Mouse (Mus musculus): ENCODE data around the gene Gsto2. TPM values are rescaled to one million over a fixed set of nuclear protein-coding genes. Genes with fewer than 3 reads are reported as not detected.
"Not testable (repeated sequence)": the region's sequence is repeated elsewhere in the genome, so short reads cannot be mapped to it uniquely, and the experiment has no call there.

Gsto2 gene
- polyA plus RNA-seq, 1 experiment = 284 TPM

DNA sequence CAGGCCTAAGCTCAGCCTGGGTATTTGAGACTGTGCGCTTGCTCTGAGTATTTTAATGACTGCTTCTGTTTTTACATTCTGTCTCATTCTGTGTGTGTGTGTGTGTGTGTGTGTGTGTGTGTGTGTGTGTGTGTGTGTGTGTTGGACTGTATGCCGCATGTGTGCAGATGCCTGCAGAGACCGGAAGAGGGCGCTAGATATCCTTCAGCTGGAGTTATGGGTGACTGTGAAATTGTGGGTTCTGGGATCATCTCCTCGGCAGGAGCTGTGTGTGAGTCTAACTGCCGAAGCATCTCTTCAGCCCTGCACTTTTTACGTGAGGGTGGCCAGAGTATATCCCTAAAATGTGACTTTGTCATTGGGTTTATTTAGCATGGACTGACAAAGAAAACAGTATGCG lies 34.2 kb upstream of the Gsto2 start:
- Histone ChIP-seq H3K36me3 (ENCODE audit: control insufficient read depth, insufficient read depth, low read length) (no peaks in the 10 kb centered on the region), H3K27me3 (ENCODE audit: control insufficient read depth, insufficient read depth, low read length) (no peaks in the 10 kb centered on the region), H3K4me1 (ENCODE audit: control insufficient read depth, insufficient read depth, low read length) (0 out of 2 replicates have a peak, but pooled peaks cover 2% of the 10 kb centered on the region), H3K27ac (ENCODE audit: control insufficient read depth, insufficient read depth, low read depth, low read length) (no peak overlapping the region), H3K4me3 (ENCODE audit: control insufficient read depth, low read depth, low read length) (no peak overlapping the region)
- TF ChIP-seq POLR2A (IDR thresholded peaks at IDR 0.05; ENCODE audit: control insufficient read depth, low read depth, low read length) (no peak), CTCF (IDR thresholded peaks at IDR 0.05; ENCODE audit: control insufficient read depth, insufficient read depth, insufficient replicate concordance, low read depth, low read length) (no peak)

DNA sequence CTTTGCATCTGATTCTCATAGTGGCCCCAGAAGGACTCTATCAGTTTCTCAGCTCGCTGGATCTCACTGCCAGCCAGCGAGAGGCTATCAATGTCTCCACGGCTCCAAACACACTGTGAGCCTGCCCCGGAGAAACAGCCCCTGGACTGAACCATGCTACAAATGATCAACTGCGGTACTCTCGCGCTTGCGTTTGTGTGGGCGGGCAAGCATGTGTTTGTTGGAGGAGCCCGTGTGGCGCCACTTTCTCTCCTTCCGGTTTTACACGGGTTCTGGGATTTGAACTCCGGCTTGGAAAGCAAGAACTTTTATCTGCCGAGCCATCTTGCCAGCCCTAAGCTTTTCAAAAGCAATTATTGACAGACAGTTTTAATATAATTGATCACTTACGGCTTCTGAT lies 33.0 kb upstream of the Gsto2 start:
- H3K4me3 ChIP-seq (ENCODE audit: control insufficient read depth, low read depth, low read length) = no peak overlapping the region
- H3K36me3 ChIP-seq (ENCODE audit: control insufficient read depth, insufficient read depth, low read length) = no peaks in the 10 kb centered on the region
- peaks cover 5% of the 10 kb centered on the region for H3K4me1 ChIP-seq (ENCODE audit: control insufficient read depth, insufficient read depth, low read length)
- no peaks in the 10 kb centered on the region for H3K27me3 ChIP-seq (ENCODE audit: control insufficient read depth, insufficient read depth, low read length)
- no peak for TF ChIP-seq POLR2A (IDR thresholded peaks at IDR 0.05; ENCODE audit: control insufficient read depth, low read depth, low read length)
- TF ChIP-seq CTCF (IDR thresholded peaks at IDR 0.05; ENCODE audit: control insufficient read depth, insufficient read depth, insufficient replicate concordance, low read depth, low read length) = no peak
- H3K27ac ChIP-seq (ENCODE audit: control insufficient read depth, insufficient read depth, low read depth, low read length) = no peak overlapping the region

DNA sequence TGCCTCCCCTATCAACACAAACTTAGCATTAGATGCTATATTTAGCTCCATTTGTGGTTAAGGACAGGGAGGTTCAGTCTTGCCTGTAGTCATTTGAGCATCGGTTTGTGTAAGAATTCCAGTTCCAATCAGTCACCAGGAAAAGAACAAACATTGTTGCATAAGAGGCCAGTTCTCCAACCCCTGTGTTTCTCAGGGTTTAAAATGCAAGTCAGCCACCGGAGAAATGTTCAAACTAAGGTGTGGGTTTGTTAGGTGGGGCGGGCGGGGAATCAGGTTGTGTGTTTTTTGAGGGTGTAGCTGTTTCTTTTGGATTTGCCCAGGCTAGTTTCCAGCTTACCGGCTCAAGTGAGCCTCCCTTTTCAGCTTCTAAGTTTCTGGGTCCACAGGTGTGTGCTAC lies 30.7 kb upstream of the Gsto2 start:
- Histone ChIP-seq H3K27ac (ENCODE audit: control insufficient read depth, insufficient read depth, low read depth, low read length) (no peak overlapping the region), H3K36me3 (ENCODE audit: control insufficient read depth, insufficient read depth, low read length) (no peaks in the 10 kb centered on the region), H3K27me3 (ENCODE audit: control insufficient read depth, insufficient read depth, low read length) (no peaks in the 10 kb centered on the region), H3K4me1 (ENCODE audit: control insufficient read depth, insufficient read depth, low read length) (peaks cover 8% of the 10 kb centered on the region), H3K4me3 (ENCODE audit: control insufficient read depth, low read depth, low read length) (no peak overlapping the region; the same call in none of the 2 replicates)
- TF ChIP-seq CTCF (IDR thresholded peaks at IDR 0.05; ENCODE audit: control insufficient read depth, insufficient read depth, insufficient replicate concordance, low read depth, low read length) (no peak), POLR2A (IDR thresholded peaks at IDR 0.05; ENCODE audit: control insufficient read depth, low read depth, low read length) (no peak)

DNA sequence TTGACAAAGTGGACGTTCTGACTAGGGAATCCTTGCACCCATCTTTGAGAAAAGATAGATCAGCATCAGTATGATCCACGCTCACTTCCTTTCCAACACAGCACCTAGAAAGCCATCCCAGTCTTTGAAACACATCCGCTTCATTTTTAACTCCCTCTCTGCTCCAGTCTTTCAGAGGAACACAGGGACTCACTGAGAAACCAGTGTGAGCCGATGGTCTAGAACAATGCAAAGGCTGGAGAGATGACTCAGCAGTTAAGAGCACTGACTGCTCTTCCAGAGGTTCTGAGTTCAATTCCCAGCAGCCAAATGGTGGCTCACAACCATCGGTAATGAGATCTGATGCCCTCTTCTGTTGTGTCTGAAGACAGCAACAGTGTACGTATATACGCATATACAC lies 29.6 kb upstream of the Gsto2 start:
- Histone ChIP-seq H3K4me1 (ENCODE audit: control insufficient read depth, insufficient read depth, low read length) (peaks cover 8% of the 10 kb centered on the region), H3K36me3 (ENCODE audit: control insufficient read depth, insufficient read depth, low read length) (no peaks in the 10 kb centered on the region), H3K4me3 (ENCODE audit: control insufficient read depth, low read depth, low read length) (peak overlapping the region; percentile 70), H3K27me3 (ENCODE audit: control insufficient read depth, insufficient read depth, low read length) (no peaks in the 10 kb centered on the region), H3K27ac (ENCODE audit: control insufficient read depth, insufficient read depth, low read depth, low read length) (no peak overlapping the region)
- TF ChIP-seq CTCF (IDR thresholded peaks at IDR 0.05; ENCODE audit: control insufficient read depth, insufficient read depth, insufficient replicate concordance, low read depth, low read length) (no peak), POLR2A (IDR thresholded peaks at IDR 0.05; ENCODE audit: control insufficient read depth, low read depth, low read length) (no peak)

DNA sequence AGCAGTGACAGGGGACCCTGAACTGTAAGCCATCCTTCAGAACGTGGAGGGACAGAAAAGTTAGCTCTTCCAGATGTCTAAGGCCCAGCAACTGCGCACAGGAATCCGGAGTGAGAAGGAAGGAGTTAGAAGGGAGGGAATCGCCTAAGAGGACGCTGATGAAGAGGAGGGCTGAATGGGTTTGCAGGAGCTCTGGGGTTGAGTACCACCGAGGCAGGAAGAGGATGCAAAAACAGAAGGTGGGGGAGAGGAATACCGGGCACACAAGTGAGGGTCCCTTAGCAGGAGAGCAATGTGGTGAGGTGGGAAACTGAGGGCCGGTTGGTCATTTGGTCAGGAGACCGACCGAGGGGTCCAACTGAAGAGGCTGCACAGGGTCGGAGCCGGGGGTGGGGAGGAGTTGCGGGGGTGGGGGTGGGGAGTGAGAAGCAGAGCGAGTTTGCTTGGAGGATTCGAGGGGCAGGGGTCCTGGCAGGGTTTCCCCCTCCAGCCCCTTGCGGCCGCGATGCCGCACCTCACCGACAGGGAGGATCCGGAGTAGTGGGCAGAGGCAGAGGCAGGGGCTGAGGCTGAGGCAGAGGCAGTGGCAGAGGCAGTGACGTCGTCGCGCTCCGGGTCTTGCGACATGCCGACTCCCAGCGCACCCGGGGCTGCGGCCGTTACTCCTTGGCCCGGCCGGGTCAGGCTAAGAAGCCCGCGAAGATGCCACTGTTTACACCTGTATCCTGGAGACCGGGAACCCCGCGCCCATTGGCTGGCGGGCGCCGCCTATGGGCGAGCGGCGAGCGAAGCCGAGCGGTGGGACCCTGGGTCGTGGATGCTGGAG lies 28.4 kb upstream of the Gsto2 start:
- Histone ChIP-seq H3K4me1 (ENCODE audit: control insufficient read depth, insufficient read depth, low read length) (peaks cover 8% of the 10 kb centered on the region), H3K27me3 (ENCODE audit: control insufficient read depth, insufficient read depth, low read length) (no peaks in the 10 kb centered on the region), H3K4me3 (ENCODE audit: control insufficient read depth, low read depth, low read length) (peak overlapping the region; percentile 87), H3K36me3 (ENCODE audit: control insufficient read depth, insufficient read depth, low read length) (no peaks in the 10 kb centered on the region), H3K27ac (ENCODE audit: control insufficient read depth, insufficient read depth, low read depth, low read length) (peak overlapping the region; percentile 84)
- TF ChIP-seq CTCF (IDR thresholded peaks at IDR 0.05; ENCODE audit: control insufficient read depth, insufficient read depth, insufficient replicate concordance, low read depth, low read length) (no peak; the same call in 1 of the 2 replicates), POLR2A (IDR thresholded peaks at IDR 0.05; ENCODE audit: control insufficient read depth, low read depth, low read length) (peak; percentile 87)

DNA sequence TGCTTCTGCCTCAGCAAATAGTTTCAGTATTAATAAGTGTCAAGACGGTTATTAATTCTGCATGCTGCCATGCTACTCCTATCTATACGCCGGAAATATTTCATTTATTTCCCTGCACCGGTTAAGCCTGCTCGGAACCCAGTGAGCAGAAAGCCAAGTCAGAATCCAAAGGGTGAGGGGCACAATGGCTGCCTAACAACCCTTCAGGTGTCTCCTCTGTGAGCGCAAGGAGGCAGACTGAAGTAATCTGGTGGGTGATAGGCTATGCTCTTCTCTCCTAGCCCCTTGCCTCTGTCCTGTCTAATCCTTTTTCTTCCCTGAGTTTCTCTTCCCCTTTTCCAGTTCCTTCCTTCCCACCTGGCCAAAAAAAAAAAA lies 27.8 kb upstream of the Gsto2 start:
- TF ChIP-seq CTCF (IDR thresholded peaks at IDR 0.05; ENCODE audit: control insufficient read depth, insufficient read depth, insufficient replicate concordance, low read depth, low read length) (no peak), POLR2A (IDR thresholded peaks at IDR 0.05; ENCODE audit: control insufficient read depth, low read depth, low read length) (no peak)
- peak overlapping the region; percentile 87 for H3K4me3 ChIP-seq (ENCODE audit: control insufficient read depth, low read depth, low read length)
- H3K36me3 ChIP-seq (ENCODE audit: control insufficient read depth, insufficient read depth, low read length) = no peaks in the 10 kb centered on the region
- H3K27me3 ChIP-seq (ENCODE audit: control insufficient read depth, insufficient read depth, low read length) = no peaks in the 10 kb centered on the region
- peak overlapping the region; percentile 84 for H3K27ac ChIP-seq (ENCODE audit: control insufficient read depth, insufficient read depth, low read depth, low read length)
- H3K4me1 ChIP-seq (ENCODE audit: control insufficient read depth, insufficient read depth, low read length) = peaks cover 6% of the 10 kb centered on the region

DNA sequence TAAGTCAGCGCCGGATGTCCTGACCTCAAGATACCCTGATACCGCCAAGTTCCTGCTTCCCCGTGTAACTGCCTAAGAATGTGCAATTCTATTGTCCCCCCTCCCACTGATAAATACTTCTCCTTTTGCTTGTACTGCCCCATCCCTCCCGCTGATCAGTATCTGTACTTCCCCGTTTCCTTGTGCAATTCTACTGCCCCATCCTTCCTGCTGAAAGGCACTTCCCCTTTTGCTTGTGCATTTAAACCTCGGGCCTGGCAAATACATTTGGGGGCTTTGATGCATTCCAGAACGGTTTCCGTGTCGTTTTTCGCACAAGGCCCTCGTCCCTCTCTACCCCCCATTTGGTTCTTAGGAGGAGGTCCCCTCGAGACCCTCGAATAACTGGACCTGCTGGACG lies 24.1 kb upstream of the Gsto2 start:
- not testable (repeated sequence) for H3K27me3 ChIP-seq (ENCODE audit: control insufficient read depth, insufficient read depth, low read length); H3K4me1 ChIP-seq (ENCODE audit: control insufficient read depth, insufficient read depth, low read length); H3K27ac ChIP-seq (ENCODE audit: control insufficient read depth, insufficient read depth, low read depth, low read length); H3K36me3 ChIP-seq (ENCODE audit: control insufficient read depth, insufficient read depth, low read length); H3K4me3 ChIP-seq (ENCODE audit: control insufficient read depth, low read depth, low read length)
